Mouse (Mus musculus) lung, adult 2 months (tissue): ENCODE measurements around the gene Whamm. TPM values are rescaled to one million over a fixed set of nuclear protein-coding genes. Genes with fewer than 3 reads are reported as not detected.

ENCODE experiments used
- DNase-seq: peaks from one replicate; pipeline ENCODE4 v3.0.0; 2022
- H3K4me1 ChIP-seq: fragments of 200-500 bp; 2 replicates; pipeline ENCODE4 v1.6.1; 2011; ENCODE audit warnings: low read length; ENCODE audit not compliant: control insufficient read depth, insufficient read depth
- H3K4me3 ChIP-seq: fragments of 200-500 bp; replicated peaks from 2 replicates; pipeline ENCODE3; 2011; ENCODE audit warnings: low read depth, mild to moderate bottlenecking, control low read depth, low read length; ENCODE audit errors: extremely low read depth
- CTCF ChIP-seq: fragments of 200-500 bp; IDR thresholded peaks from 2 replicates; pipeline ENCODE4 v1.5.1; 2011; ENCODE audit warnings: mild to moderate bottlenecking, low read length, control low read depth; ENCODE audit not compliant: insufficient read depth
- POLR2A ChIP-seq: fragments of 200-500 bp; IDR thresholded peaks from 2 replicates; pipeline ENCODE4 v1.6.1; 2011; ENCODE audit warnings: low read depth, mild to moderate bottlenecking, control low read depth, low read length, borderline replicate concordance; ENCODE audit errors: extremely low read depth
- WGBS: fragments of 180-500 bp; shearing (Covaris S2); methylation state at CpG from one replicate; pipeline ENCODE4 v1.1.7; 2018; 5-methylcytosine and 5-hydroxymethylcytosine counted together
- polyA plus RNA-seq: library from polyadenylated mRNA; depleted of rRNA; stranded (reverse); fragments of >200 nt; gene quantifications from 2 replicates; pipeline ENCODE4 v1.2.3, GENCODE M21; 2012; rRNA removed

Whamm gene
- polyA plus RNA-seq: 24.8 and 28.2 TPM in 2 replicates

GRCm38 (mm10) chr7:81571108-81571940, at the start of gene Whamm:
Gene Whamm, plus strand, starts transcription at chr7:81571266.
- under 1% methylated on average over 96 of the region's 96 CpGs for WGBS
- peaks cover 12% of the 10 kb centered on the region for H3K4me1 ChIP-seq
- peak; percentile 92 for DNase-seq
- H3K4me3 ChIP-seq: peak within 1 kb of the TSS; percentile 84
- TF ChIP-seq POLR2A (peak; percentile 96), CTCF (no peak)

DNA sequence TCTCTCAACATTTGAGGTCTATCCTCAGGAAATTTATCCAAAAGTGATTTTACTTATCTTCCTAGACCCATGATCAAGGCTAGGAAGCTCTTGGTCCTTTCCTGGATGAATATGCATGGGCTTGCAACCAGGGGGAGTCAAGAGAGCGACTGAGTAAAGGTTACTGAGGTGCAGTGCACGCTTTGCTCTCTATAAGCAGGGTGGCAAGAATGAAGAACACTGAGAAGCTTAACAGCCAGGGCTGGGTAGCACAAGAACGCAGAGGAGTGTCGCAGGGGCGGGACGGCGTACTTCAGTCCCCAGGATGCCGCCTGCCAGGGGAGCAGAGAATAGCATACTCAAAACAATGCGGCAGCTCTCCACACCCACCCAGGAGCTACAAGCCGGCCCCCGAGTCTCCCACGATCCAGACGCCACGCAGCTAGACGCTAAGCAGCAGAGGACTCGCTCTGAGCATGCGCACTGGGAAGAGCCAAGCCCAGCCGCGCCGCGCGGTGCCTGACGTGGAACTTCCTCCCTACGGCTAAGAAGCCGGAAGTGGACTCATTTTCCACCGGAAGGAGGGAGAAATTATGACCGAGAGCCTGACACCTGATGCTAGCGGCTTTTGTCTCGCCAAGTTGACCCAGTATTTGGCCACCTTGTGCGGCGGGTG, 47.9 kb upstream of the Whamm start:
- peaks cover 4% of the 10 kb centered on the region for H3K4me1 ChIP-seq
- under 1% methylated on average over 31 of the region's 31 CpGs for WGBS
- peak overlapping the region; percentile 92 for H3K4me3 ChIP-seq
- TF ChIP-seq CTCF (no peak), POLR2A (peak; percentile 95)
- peak; percentile 78 for DNase-seq

DNA sequence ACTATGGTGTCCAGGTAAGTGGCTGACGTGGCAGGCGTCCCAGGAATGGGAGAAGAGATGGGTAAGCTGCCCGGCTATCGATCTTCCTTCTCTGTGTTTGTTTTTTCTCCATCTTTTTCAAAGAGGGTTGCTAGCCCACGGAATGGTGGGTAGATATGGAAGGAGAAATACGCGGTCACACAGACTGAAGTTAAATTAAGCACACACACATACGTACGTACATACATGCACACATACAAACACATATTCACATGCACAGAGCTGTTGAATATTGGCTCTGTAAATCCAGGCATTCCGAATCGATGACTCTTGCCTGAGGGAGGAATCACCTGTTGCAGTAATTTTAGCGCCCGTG, 47.4 kb upstream of the Whamm start:
- H3K4me3 ChIP-seq: peak overlapping the region; percentile 92
- DNase-seq: no peak
- TF ChIP-seq POLR2A (no peak), CTCF (no peak)
- 4% methylated on average over 13 of the region's 13 CpGs for WGBS
- H3K4me1 ChIP-seq: peaks cover 4% of the 10 kb centered on the region

GRCm38 (mm10) chr7:81528918-81529317, 42.1 kb upstream of the Whamm start:
- WGBS: 73% methylated on average over 8 of the region's 8 CpGs
- Histone ChIP-seq H3K4me1 (peaks cover 2% of the 10 kb centered on the region; the same call in 1 of the 2 replicates), H3K4me3 (no peak overlapping the region)
- no peak for DNase-seq
- TF ChIP-seq POLR2A (no peak), CTCF (no peak)

DNA sequence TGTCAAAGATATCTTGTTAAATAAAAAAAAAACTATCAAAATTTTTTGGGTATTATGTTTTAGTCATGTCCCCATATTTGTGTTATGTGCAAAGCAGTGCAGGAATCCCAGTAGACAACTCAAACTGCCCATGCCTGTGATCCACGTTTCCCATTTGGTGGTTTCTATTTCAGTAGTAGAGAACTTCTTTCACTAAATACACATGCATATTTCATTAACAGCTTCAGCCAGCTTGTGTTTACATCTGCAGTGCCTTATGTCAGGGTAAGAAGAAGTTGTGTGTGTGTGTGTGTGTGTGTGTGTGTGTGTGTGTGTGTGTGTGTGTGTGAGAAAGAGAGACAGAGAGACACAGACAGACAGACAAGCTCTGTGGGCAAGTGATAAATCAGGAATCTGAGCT, 39.6 kb upstream of the Whamm start:
- WGBS: 74% methylated on average over 1 of the region's 1 CpGs
- H3K4me3 ChIP-seq: no peak overlapping the region

GRCm38 (mm10) chr7:81536478-81536877, 34.6 kb upstream of the Whamm start:
- TF ChIP-seq POLR2A (no peak), CTCF (no peak)
- Histone ChIP-seq H3K4me1 (no peaks in the 10 kb centered on the region), H3K4me3 (no peak overlapping the region)
- 75% methylated on average over 4 of the region's 4 CpGs for WGBS
- DNase-seq: no peak

More for the DNA sequence above, 39.6 kb upstream of the Whamm start:
- DNase-seq: no peak
- no peak for TF ChIP-seq CTCF
- TF ChIP-seq POLR2A: no peak
- H3K4me1 ChIP-seq: no peaks in the 10 kb centered on the region

- H3K4me1 ChIP-seq: no peaks in the 10 kb centered on the region
- DNase-seq: no peak
- WGBS: 70% methylated on average over 2 of the region's 2 CpGs
- TF ChIP-seq POLR2A: no peak
- no peak for TF ChIP-seq CTCF
- no peak overlapping the region for H3K4me3 ChIP-seq
Observed at GRCm38 (mm10) chr7:81538070-81538675, 32.9 kb upstream of the Whamm start.

DNA sequence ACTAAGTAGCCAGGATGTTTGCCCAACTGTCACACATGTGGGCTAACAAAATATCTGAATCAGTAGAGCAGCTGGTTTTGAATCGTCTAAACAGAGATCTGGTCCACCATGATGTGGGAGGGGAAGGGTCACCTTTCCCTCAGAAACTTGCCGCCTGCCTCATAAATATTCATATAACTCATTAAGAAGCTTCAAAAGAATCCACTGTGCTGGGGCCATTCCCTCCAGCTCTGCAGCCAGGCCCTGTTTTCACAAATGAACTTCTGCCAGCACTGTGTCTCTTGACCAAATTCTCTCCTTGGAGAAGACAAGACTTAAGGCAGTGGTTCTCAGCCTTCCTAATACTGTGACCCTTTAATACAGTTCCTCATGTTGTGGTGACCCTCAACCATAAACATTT, 31.5 kb upstream of the Whamm start:
- no peak for TF ChIP-seq POLR2A
- TF ChIP-seq CTCF: no peak
- H3K4me3 ChIP-seq: no peak overlapping the region
- WGBS: 31% methylated on average over 2 of the region's 2 CpGs

DNA sequence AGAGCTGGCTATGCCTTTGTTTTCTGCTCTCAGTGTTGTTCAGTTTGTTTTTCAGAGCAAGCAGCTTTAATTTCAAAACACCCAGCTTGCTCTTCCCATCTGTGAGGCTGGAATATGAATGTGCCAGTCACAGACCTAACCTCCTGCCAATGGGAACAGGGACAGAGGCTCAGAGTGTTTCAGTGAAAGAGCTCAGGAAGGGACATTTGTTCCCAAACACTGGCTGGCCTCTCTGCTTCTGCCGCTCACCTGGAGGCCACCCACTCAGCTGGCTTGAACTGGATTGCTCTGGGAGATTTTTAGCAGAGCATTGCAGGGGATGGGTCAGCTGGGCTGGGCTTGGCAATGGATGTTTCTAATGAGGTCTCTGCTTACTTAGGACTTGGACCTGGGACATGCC, 30.1 kb upstream of the Whamm start:
- DNase-seq: no peak
- no peaks in the 10 kb centered on the region for H3K4me1 ChIP-seq
- no peak overlapping the region for H3K4me3 ChIP-seq
- 56% methylated on average over 1 of the region's 1 CpGs for WGBS
- TF ChIP-seq CTCF (no peak), POLR2A (no peak)

More for the DNA sequence above, 31.5 kb upstream of the Whamm start:
- H3K4me1 ChIP-seq: no peaks in the 10 kb centered on the region
- DNase-seq: no peak

GRCm38 (mm10) chr7:81541924-81542524, 29.0 kb upstream of the Whamm start:
- WGBS: 69% methylated on average over 7 of the region's 7 CpGs
- DNase-seq: no peak
- TF ChIP-seq CTCF (no peak), POLR2A (no peak)
- Histone ChIP-seq H3K4me1 (no peaks in the 10 kb centered on the region), H3K4me3 (no peak overlapping the region)
